Mouse (Mus musculus): Measurements from ENCODE around the gene Gm9945. TPM values are rescaled to one million over a fixed set of nuclear protein-coding genes. Genes with fewer than 3 reads are reported as not detected.

Gene Gm9945
- polyA plus RNA-seq, 1 experiment from 2014 or later = not detected

GRCm38 (mm10) chr11:53508591-53508990 lies 28.6 kb downstream of the Gm9945 start:
- ATAC-seq (ENCODE audit: low FRiP score, low TSS enrichment) = no peak
- no peaks in the 10 kb centered on the region for H3K27me3 ChIP-seq (ENCODE audit: control insufficient read depth, insufficient read depth, low read length)
- H3K9ac ChIP-seq (ENCODE audit: low read depth, low read length) = no peak overlapping the region
- 53% methylated on average over 3 of the region's 3 CpGs for WGBS
- H3K4me2 ChIP-seq (replicated peaks; ENCODE audit: low read depth, low read length) = no peak overlapping the region
- H3K27ac ChIP-seq (ENCODE audit: low read depth, low read length) = no peak overlapping the region
- no peaks in the 10 kb centered on the region for H3K36me3 ChIP-seq (ENCODE audit: control insufficient read depth, insufficient read depth, low read length)
- no peaks in the 10 kb centered on the region for H3K9me3 ChIP-seq (ENCODE audit: control insufficient read depth, low read length)
- H3K4me3 ChIP-seq (ENCODE audit: low read length) = no peak overlapping the region
- H3K4me1 ChIP-seq (ENCODE audit: control insufficient read depth, insufficient read depth, low read length) = no peaks in the 10 kb centered on the region

GRCm38 (mm10) chr11:53510351-53510750 lies 30.4 kb downstream of the Gm9945 start:
- no peaks in the 10 kb centered on the region for H3K27me3 ChIP-seq (ENCODE audit: control insufficient read depth, insufficient read depth, low read length)
- H3K4me3 ChIP-seq (ENCODE audit: low read length) = no peak overlapping the region
- H3K27ac ChIP-seq (ENCODE audit: low read depth, low read length) = no peak overlapping the region
- ATAC-seq (ENCODE audit: low FRiP score, low TSS enrichment) = no peak
- no peaks in the 10 kb centered on the region for H3K9me3 ChIP-seq (ENCODE audit: control insufficient read depth, low read length)
- no peak overlapping the region for H3K4me2 ChIP-seq (replicated peaks; ENCODE audit: low read depth, low read length)
- no peak overlapping the region for H3K9ac ChIP-seq (ENCODE audit: low read depth, low read length)
- WGBS = 44% methylated on average over 5 of the region's 5 CpGs
- no peaks in the 10 kb centered on the region for H3K36me3 ChIP-seq (ENCODE audit: control insufficient read depth, insufficient read depth, low read length)
- H3K4me1 ChIP-seq (ENCODE audit: control insufficient read depth, insufficient read depth, low read length) = no peaks in the 10 kb centered on the region

- no peaks in the 10 kb centered on the region for H3K27me3 ChIP-seq (ENCODE audit: control insufficient read depth, insufficient read depth, low read length)
- peak overlapping the region; percentile 17; the same call in 1 of the 2 replicates for H3K27ac ChIP-seq (ENCODE audit: low read depth, low read length)
- H3K4me2 ChIP-seq (replicated peaks; ENCODE audit: low read depth, low read length) = no peak overlapping the region
- H3K9me3 ChIP-seq (ENCODE audit: control insufficient read depth, low read length) = no peaks in the 10 kb centered on the region
- 33% methylated on average over 8 of the region's 8 CpGs for WGBS
- no peak overlapping the region for H3K4me3 ChIP-seq (ENCODE audit: low read length)
- no peaks in the 10 kb centered on the region for H3K36me3 ChIP-seq (ENCODE audit: control insufficient read depth, insufficient read depth, low read length)
- H3K9ac ChIP-seq (ENCODE audit: low read depth, low read length) = no peak overlapping the region
- 0 out of 2 replicates have a peak, but pooled peaks cover 4% of the 10 kb centered on the region for H3K4me1 ChIP-seq (ENCODE audit: control insufficient read depth, insufficient read depth, low read length)
- no peak for ATAC-seq (ENCODE audit: low FRiP score, low TSS enrichment)
Observed at GRCm38 (mm10) chr11:53516775-53517627, 37.0 kb downstream of the Gm9945 start.

GRCm38 (mm10) chr11:53518759-53519158 lies 38.8 kb downstream of the Gm9945 start:
- H3K9me3 ChIP-seq (ENCODE audit: control insufficient read depth, low read length) = no peaks in the 10 kb centered on the region
- H3K9ac ChIP-seq (ENCODE audit: low read depth, low read length) = no peak overlapping the region
- WGBS = 49% methylated on average over 5 of the region's 5 CpGs

GRCm38 (mm10) chr11:53519207-53520121 lies 39.5 kb downstream of the Gm9945 start, which contains the start of gene Sept8:
TSS of gene Sept8 (plus strand) at chr11:53519257.
- peak; percentile 87 for ATAC-seq (ENCODE audit: low FRiP score, low TSS enrichment)
- 6% methylated on average over 69 of the region's 79 CpGs for WGBS
- Histone ChIP-seq H3K9ac (ENCODE audit: low read depth, low read length) (peak within 1 kb of the TSS; percentile 77), H3K36me3 (ENCODE audit: control insufficient read depth, insufficient read depth, low read length) (no peaks in the 10 kb centered on the region), H3K4me1 (ENCODE audit: control insufficient read depth, insufficient read depth, low read length) (0 out of 2 replicates have a peak, but pooled peaks cover 4% of the 10 kb centered on the region), H3K27ac (ENCODE audit: low read depth, low read length) (peak within 1 kb of the TSS; percentile 64), H3K27me3 (ENCODE audit: control insufficient read depth, insufficient read depth, low read length) (no peaks in the 10 kb centered on the region), H3K4me3 (ENCODE audit: low read length) (peak within 1 kb of the TSS; percentile 71), H3K4me2 (replicated peaks; ENCODE audit: low read depth, low read length) (peak within 1 kb of the TSS; percentile 83), H3K9me3 (ENCODE audit: control insufficient read depth, low read length) (no peaks in the 10 kb centered on the region)

More at GRCm38 (mm10) chr11:53518759-53519158, 38.8 kb downstream of the Gm9945 start:
- H3K27ac ChIP-seq (ENCODE audit: low read depth, low read length) = no peak overlapping the region
- no peaks in the 10 kb centered on the region for H3K27me3 ChIP-seq (ENCODE audit: control insufficient read depth, insufficient read depth, low read length)
- no peaks in the 10 kb centered on the region for H3K36me3 ChIP-seq (ENCODE audit: control insufficient read depth, insufficient read depth, low read length)
- 0 out of 2 replicates have a peak, but pooled peaks cover 4% of the 10 kb centered on the region for H3K4me1 ChIP-seq (ENCODE audit: control insufficient read depth, insufficient read depth, low read length)
- ATAC-seq (ENCODE audit: low FRiP score, low TSS enrichment) = no peak
- H3K4me3 ChIP-seq (ENCODE audit: low read length) = no peak overlapping the region; the same call in 1 of the 2 replicates
- peak overlapping the region; percentile 83; the same call in 1 of the 2 replicates for H3K4me2 ChIP-seq (replicated peaks; ENCODE audit: low read depth, low read length)

- Histone ChIP-seq H3K4me1 (ENCODE audit: control insufficient read depth, insufficient read depth, low read length) (0 out of 2 replicates have a peak, but pooled peaks cover 4% of the 10 kb centered on the region), H3K4me2 (replicated peaks; ENCODE audit: low read depth, low read length) (peak overlapping the region; percentile 83), H3K9ac (ENCODE audit: low read depth, low read length) (peak overlapping the region; percentile 77), H3K36me3 (ENCODE audit: control insufficient read depth, insufficient read depth, low read length) (no peaks in the 10 kb centered on the region), H3K27ac (ENCODE audit: low read depth, low read length) (peak overlapping the region; percentile 64; the same call in 1 of the 2 replicates), H3K9me3 (ENCODE audit: control insufficient read depth, low read length) (no peaks in the 10 kb centered on the region), H3K4me3 (ENCODE audit: low read length) (peak overlapping the region; percentile 71), H3K27me3 (ENCODE audit: control insufficient read depth, insufficient read depth, low read length) (no peaks in the 10 kb centered on the region)
- ATAC-seq (ENCODE audit: low FRiP score, low TSS enrichment) = peak; percentile 40
- WGBS = 3% methylated on average over 24 of the region's 24 CpGs
Observed at GRCm38 (mm10) chr11:53520122-53520978, 40.4 kb downstream of the Gm9945 start.

GRCm38 (mm10) chr11:53521120-53521820 lies 41.3 kb downstream of the Gm9945 start:
- no peak for ATAC-seq (ENCODE audit: low FRiP score, low TSS enrichment)
- Histone ChIP-seq H3K27me3 (ENCODE audit: control insufficient read depth, insufficient read depth, low read length) (no peaks in the 10 kb centered on the region), H3K27ac (ENCODE audit: low read depth, low read length) (no peak overlapping the region; the same call in 1 of the 2 replicates), H3K4me1 (ENCODE audit: control insufficient read depth, insufficient read depth, low read length) (0 out of 2 replicates have a peak, but pooled peaks cover 4% of the 10 kb centered on the region), H3K4me2 (replicated peaks; ENCODE audit: low read depth, low read length) (peak overlapping the region; percentile 83), H3K4me3 (ENCODE audit: low read length) (peak overlapping the region; percentile 71; the same call in 1 of the 2 replicates), H3K9ac (ENCODE audit: low read depth, low read length) (no peak overlapping the region), H3K36me3 (ENCODE audit: control insufficient read depth, insufficient read depth, low read length) (no peaks in the 10 kb centered on the region), H3K9me3 (ENCODE audit: control insufficient read depth, low read length) (no peaks in the 10 kb centered on the region)
- 56% methylated on average over 16 of the region's 16 CpGs for WGBS

- H3K36me3 ChIP-seq (ENCODE audit: control insufficient read depth, insufficient read depth, low read length) = no peaks in the 10 kb centered on the region
- H3K9ac ChIP-seq (ENCODE audit: low read depth, low read length) = no peak overlapping the region
- no peak overlapping the region for H3K27ac ChIP-seq (ENCODE audit: low read depth, low read length)
- H3K4me1 ChIP-seq (ENCODE audit: control insufficient read depth, insufficient read depth, low read length) = 0 out of 2 replicates have a peak, but pooled peaks cover 4% of the 10 kb centered on the region
- H3K9me3 ChIP-seq (ENCODE audit: control insufficient read depth, low read length) = no peaks in the 10 kb centered on the region
- H3K27me3 ChIP-seq (ENCODE audit: control insufficient read depth, insufficient read depth, low read length) = no peaks in the 10 kb centered on the region
- no peak for ATAC-seq (ENCODE audit: low FRiP score, low TSS enrichment)
- H3K4me2 ChIP-seq (replicated peaks; ENCODE audit: low read depth, low read length) = no peak overlapping the region
- H3K4me3 ChIP-seq (ENCODE audit: low read length) = no peak overlapping the region
- 89% methylated on average over 7 of the region's 7 CpGs for WGBS
Observed at GRCm38 (mm10) chr11:53521821-53522131, 41.8 kb downstream of the Gm9945 start.

All from kidney, embryonic 14.5 days (tissue).